Mouse (Mus musculus) forebrain, postnatal 0 days (tissue): ENCODE results near the gene Gm36028. TPM values are rescaled to one million over a fixed set of nuclear protein-coding genes. Genes with fewer than 3 reads are reported as not detected.

Experiments
- ATAC-seq: fragments of 200-750 bp; cut with Nextera tagmentation; 2 replicates; pipeline ENCODE4 v1.8.0; 2017; ENCODE audit warnings: mild to moderate bottlenecking, moderate library complexity
- DNase-seq: peaks from one replicate; pipeline ENCODE4 v3.0.0-alpha.2; 2015
- H3K27ac ChIP-seq: fragments of 300-500 bp; sonication (generic); 2 replicates; pipeline ENCODE4 v1.5.1; 2014; ENCODE audit warnings: low read depth, mild to moderate bottlenecking, antibody characterized with exemption, low read length, moderate library complexity, mixed read lengths
- H3K27me3 ChIP-seq: fragments of 300-500 bp; sonication (generic); 2 replicates; pipeline ENCODE4 v1.6.1; 2014; ENCODE audit warnings: mild to moderate bottlenecking, low read length, mixed read lengths; ENCODE audit not compliant: insufficient read depth
- H3K36me3 ChIP-seq: fragments of 300-500 bp; sonication (generic); 2 replicates; pipeline ENCODE4 v1.6.1; 2014; ENCODE audit warnings: mild to moderate bottlenecking, moderate library complexity; ENCODE audit not compliant: insufficient read depth
- H3K4me1 ChIP-seq: fragments of 300-500 bp; sonication (generic); 2 replicates; pipeline ENCODE4 v1.6.1; 2014; ENCODE audit warnings: antibody characterized with exemption; ENCODE audit not compliant: insufficient read depth
- H3K4me2 ChIP-seq: fragments of 300-500 bp; sonication (generic); 2 replicates; pipeline ENCODE4 v1.6.1; 2014; ENCODE audit warnings: low read depth, mild to moderate bottlenecking, moderate library complexity
- H3K4me3 ChIP-seq: fragments of 300-500 bp; sonication (generic); 2 replicates; pipeline ENCODE4 v1.5.1; 2014; ENCODE audit warnings: low read depth, low read length, mixed read lengths
- H3K9ac ChIP-seq: fragments of 300-500 bp; sonication (generic); 2 replicates; pipeline ENCODE4 v1.6.1; 2014; ENCODE audit warnings: mild to moderate bottlenecking
- H3K9me3 ChIP-seq: fragments of 300-500 bp; sonication (generic); 2 replicates; pipeline ENCODE4 v1.6.1; 2016; ENCODE audit warnings: low read length
- CTCF ChIP-seq: sonication (generic); IDR thresholded peaks from 2 replicates; pipeline ENCODE4 v1.5.1; 2016; ENCODE audit warnings: antibody characterized with exemption, control low read depth, low read depth
- WGBS: fragments of 180-500 bp; shearing (Covaris S2); extraction: QIAGEN DNeasy Blood & Tissue Kit; methylation state at CpG from one replicate; pipeline ENCODE4 v1.1.7; 2014; 5-methylcytosine and 5-hydroxymethylcytosine counted together
- polyA plus RNA-seq: library from polyadenylated mRNA; unstranded; fragments of >200 nt; fragmentation: Nextera tagmentation; extraction: Ambion mirVana; gene quantifications from 2 replicates; pipeline ENCODE4 v1.2.1, GENCODE M21; 2015
- total RNA-seq: library from RNA; depleted of rRNA; stranded (reverse); fragments of >200 nt; gene quantifications from 2 replicates; pipeline ENCODE4 v1.2.3, GENCODE M21; 2014; rRNA removed

Gene Gm36028
- not detected in 2 replicates for total RNA-seq
- 0.21 and 0.28 TPM in 2 replicates for polyA plus RNA-seq

DNA sequence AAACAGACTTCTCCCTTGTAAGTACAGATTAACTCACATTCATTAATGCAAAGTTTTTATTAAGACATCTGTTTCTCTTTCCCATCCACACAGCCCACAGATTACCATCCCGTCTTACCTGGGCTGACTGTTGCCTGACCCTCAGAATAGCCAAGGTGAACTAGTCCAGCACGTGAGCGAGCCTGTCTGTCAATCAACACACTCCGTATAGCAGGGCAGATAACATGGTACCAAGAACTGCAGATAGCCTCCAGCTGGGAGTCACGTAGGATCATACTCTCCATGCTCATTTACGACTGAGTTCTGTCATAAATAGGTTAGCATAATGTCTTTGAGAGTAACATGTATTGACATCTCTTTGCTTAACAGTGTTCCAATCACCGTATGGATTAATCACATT lies at the start of gene Gm36028:
Gene Gm36028, minus strand, starts transcription at position 118 of the 400 bp plus-strand sequence.
- Histone ChIP-seq H3K9me3 (no peaks in the 10 kb centered on the region), H3K4me3 (no peak within 1 kb of the TSS), H3K4me2 (no peak within 1 kb of the TSS), H3K9ac (no peak within 1 kb of the TSS), H3K27ac (no peak within 1 kb of the TSS), H3K36me3 (no peaks in the 10 kb centered on the region), H3K27me3 (no peaks in the 10 kb centered on the region), H3K4me1 (no peaks in the 10 kb centered on the region)
- DNase-seq (no peak), ATAC-seq (no peak)
- 90% methylated on average over 7 of the region's 7 CpGs for WGBS
- no peak for TF ChIP-seq CTCF

DNA sequence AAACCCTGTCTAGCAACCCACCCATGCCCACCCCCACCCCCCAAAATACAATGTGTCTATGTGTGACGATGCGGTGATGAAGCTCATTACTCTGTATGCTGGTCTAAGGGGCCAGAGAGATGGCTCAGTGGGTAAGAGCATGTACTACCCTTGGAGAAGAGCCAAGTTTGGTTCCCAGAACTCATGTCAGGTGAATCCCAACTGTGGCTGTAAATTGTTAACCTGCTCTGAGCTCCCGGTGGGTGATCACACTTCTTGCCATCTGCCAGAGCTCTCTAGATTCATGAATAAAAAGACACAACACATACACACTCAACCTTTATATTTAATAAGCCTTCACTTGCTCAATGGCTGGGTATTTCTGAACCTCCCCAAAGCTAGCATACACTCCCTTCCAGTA lies 45.5 kb upstream of the Gm36028 start:
- DNase-seq: no peak
- no peak for ATAC-seq
- TF ChIP-seq CTCF: no peak
- Histone ChIP-seq H3K27me3 (no peaks in the 10 kb centered on the region), H3K4me1 (no peaks in the 10 kb centered on the region), H3K36me3 (no peaks in the 10 kb centered on the region), H3K27ac (no peak overlapping the region), H3K4me3 (no peak overlapping the region), H3K9ac (no peak overlapping the region), H3K4me2 (no peak overlapping the region), H3K9me3 (no peaks in the 10 kb centered on the region)
- WGBS: 83% methylated on average over 3 of the region's 3 CpGs

DNA sequence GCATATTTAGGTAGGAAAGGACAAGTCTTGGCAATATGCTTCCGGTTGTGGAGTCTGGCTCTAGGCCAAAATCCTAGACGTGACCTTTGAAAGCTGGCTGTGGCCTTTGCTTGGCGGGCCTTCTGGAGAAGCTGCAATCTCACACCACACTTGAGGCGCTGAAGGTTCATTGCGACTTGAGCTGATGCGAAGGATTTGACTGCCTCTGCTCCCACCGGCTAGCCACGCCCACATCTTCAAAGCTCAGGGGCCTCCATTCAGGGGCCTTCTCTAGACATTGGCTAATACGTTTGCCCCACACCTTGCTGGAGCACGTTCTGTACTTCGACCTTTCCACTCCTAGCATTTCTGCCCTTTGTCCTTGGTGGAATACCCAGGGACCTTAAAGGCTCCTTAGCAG lies 40.4 kb upstream of the Gm36028 start:
- DNase-seq: no peak
- ATAC-seq: no peak
- Histone ChIP-seq H3K9ac (no peak overlapping the region), H3K4me3 (no peak overlapping the region), H3K36me3 (no peaks in the 10 kb centered on the region), H3K4me1 (no peaks in the 10 kb centered on the region), H3K27me3 (no peaks in the 10 kb centered on the region), H3K9me3 (no peaks in the 10 kb centered on the region), H3K4me2 (no peak overlapping the region), H3K27ac (no peak overlapping the region)
- 37% methylated on average over 11 of the region's 11 CpGs for WGBS
- TF ChIP-seq CTCF: no peak

DNA sequence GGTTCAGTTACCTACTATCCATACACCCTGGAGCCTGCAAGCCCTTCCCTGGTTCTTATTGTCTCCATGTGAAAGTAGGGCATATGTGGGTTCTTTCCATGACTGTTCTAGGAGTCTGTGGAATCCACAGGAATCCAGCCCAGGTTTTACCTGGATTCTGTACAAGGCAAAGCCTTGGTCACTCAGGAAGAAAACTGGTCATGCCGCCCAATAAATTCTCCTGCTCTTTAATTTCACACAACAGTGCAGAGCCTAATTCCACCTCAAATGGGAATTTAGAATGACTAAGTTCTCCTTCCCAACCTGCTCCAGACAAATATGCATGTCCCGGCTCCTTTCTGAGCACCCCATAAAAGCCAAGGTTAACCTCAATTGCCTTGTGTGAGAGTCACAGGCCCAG lies 38.4 kb upstream of the Gm36028 start:
- no peak for ATAC-seq
- no peak for TF ChIP-seq CTCF
- no peaks in the 10 kb centered on the region for H3K4me1 ChIP-seq

DNA sequence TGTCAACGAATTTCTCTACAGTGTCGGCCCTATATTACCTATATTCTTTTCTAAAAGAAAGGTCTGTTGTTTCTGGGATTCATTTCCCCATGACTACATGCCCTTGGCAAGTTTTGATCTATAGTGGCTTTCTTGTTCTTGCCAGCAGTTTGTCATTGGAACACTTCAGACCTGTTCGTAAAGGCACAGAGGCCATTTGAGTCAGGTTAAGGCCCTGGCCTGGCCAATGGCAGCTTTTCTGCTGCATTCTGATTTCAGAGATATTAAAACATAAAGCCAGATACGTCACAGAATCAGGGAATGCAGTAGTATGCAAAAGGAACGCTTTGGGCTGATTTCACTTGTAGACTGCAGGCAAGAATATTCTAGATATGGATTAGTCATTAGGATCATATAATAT lies 37.8 kb upstream of the Gm36028 start:
- WGBS: 87% methylated on average over 5 of the region's 5 CpGs
- Histone ChIP-seq H3K9me3 (no peaks in the 10 kb centered on the region), H3K9ac (no peak overlapping the region), H3K27me3 (no peaks in the 10 kb centered on the region), H3K27ac (no peak overlapping the region), H3K36me3 (no peaks in the 10 kb centered on the region), H3K4me3 (no peak overlapping the region), H3K4me1 (no peaks in the 10 kb centered on the region), H3K4me2 (no peak overlapping the region)
- no peak for TF ChIP-seq CTCF
- DNase-seq (no peak), ATAC-seq (no peak)

More for the DNA sequence above, 38.4 kb upstream of the Gm36028 start:
- 33% methylated on average over 2 of the region's 2 CpGs for WGBS
- no peaks in the 10 kb centered on the region for H3K9me3 ChIP-seq
- no peaks in the 10 kb centered on the region for H3K36me3 ChIP-seq
- no peaks in the 10 kb centered on the region for H3K27me3 ChIP-seq
- no peak overlapping the region for H3K27ac ChIP-seq
- no peak for DNase-seq
- no peak overlapping the region for H3K4me3 ChIP-seq
- H3K9ac ChIP-seq: no peak overlapping the region
- H3K4me2 ChIP-seq: no peak overlapping the region

DNA sequence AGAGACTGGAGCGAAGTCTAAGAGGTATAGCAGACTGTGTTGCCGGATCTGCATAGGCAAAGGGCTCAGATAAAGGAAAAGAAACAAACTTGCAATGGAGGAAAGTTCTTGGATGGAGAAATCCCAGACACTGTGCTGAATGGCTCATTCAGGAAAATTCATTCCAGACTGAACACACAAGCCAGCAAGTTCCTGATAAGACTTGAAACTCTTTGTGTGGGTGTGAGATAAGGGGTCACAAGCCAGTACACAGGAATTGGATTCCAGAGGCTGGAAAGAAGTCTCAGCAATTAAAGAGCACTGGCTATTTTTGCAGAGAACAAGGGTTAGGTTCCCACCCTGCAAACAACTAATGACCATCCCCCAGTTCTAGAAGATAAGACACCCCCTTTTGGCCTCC lies 33.0 kb upstream of the Gm36028 start:
- WGBS: 80% methylated on average over 2 of the region's 2 CpGs
- no peak for ATAC-seq

DNA sequence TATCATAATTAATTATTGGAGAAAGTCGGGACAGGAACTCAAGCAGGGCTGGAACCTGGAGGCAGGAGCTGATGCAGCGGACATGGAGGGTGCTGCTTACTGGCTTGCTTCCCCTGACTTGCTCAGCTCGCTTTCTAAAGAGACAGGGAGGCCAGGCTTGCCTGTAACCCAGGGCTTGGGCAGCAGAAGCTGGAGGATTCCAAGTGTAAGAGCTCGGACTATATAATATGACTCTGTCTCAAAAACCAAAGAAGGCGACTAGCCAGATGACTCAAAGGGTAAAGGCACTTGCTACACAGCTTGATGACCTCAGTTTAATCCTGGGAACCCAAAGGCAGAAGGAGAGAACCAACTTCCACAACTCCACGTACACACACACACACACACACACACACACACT lies 32.4 kb upstream of the Gm36028 start:
- Histone ChIP-seq H3K4me2 (no peak overlapping the region), H3K9ac (no peak overlapping the region), H3K9me3 (no peaks in the 10 kb centered on the region), H3K4me1 (no peaks in the 10 kb centered on the region), H3K27me3 (no peaks in the 10 kb centered on the region), H3K4me3 (no peak overlapping the region), H3K36me3 (no peaks in the 10 kb centered on the region), H3K27ac (no peak overlapping the region)
- no peak for DNase-seq
- TF ChIP-seq CTCF: no peak
- no peak for ATAC-seq
- WGBS: 51% methylated on average over 6 of the region's 6 CpGs

More for the DNA sequence above, 33.0 kb upstream of the Gm36028 start:
- TF ChIP-seq CTCF: no peak
- Histone ChIP-seq H3K27ac (no peak overlapping the region), H3K4me1 (no peaks in the 10 kb centered on the region), H3K4me2 (no peak overlapping the region), H3K27me3 (no peaks in the 10 kb centered on the region), H3K4me3 (no peak overlapping the region), H3K36me3 (no peaks in the 10 kb centered on the region), H3K9ac (no peak overlapping the region), H3K9me3 (no peaks in the 10 kb centered on the region)
- DNase-seq: no peak

DNA sequence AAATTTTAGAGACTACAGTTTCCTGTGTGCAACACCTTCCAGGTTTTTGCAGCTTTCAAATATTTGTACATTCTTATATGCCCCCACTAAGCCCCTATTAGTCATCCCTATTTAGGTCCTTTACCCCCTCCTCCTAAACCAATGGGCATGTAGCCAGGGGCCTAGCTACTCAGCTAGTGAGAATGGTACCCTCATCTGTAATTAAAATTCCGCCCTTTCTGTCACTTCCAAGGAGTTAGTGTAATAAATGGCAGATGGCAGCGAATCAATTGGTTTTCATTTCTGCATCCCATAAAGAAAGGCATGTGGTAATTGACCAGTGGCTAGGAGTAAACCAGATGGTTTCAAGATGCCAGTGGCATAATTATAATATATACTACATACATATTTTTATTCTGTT lies 31.7 kb upstream of the Gm36028 start:
- 14% methylated on average over 2 of the region's 2 CpGs for WGBS
- no peaks in the 10 kb centered on the region for H3K4me1 ChIP-seq
- H3K27ac ChIP-seq: no peak overlapping the region
- H3K27me3 ChIP-seq: no peaks in the 10 kb centered on the region
- no peaks in the 10 kb centered on the region for H3K36me3 ChIP-seq
- no peak overlapping the region for H3K9ac ChIP-seq
- TF ChIP-seq CTCF: no peak
- no peak overlapping the region for H3K4me2 ChIP-seq
- no peak for ATAC-seq
- no peaks in the 10 kb centered on the region for H3K9me3 ChIP-seq
- no peak for DNase-seq
- H3K4me3 ChIP-seq: no peak overlapping the region
